Mouse (Mus musculus) cerebellum, adult 9-10 months (tissue): Measurements from ENCODE around the gene Msh5.
"Not testable (repeated sequence)": the region's sequence is repeated elsewhere in the genome, so short reads cannot be mapped to it uniquely, and the experiment has no call there.

Source experiments
- DNase-seq: peaks from one replicate; pipeline ENCODE4 v3.0.0; 2022

Msh5 gene

DNA sequence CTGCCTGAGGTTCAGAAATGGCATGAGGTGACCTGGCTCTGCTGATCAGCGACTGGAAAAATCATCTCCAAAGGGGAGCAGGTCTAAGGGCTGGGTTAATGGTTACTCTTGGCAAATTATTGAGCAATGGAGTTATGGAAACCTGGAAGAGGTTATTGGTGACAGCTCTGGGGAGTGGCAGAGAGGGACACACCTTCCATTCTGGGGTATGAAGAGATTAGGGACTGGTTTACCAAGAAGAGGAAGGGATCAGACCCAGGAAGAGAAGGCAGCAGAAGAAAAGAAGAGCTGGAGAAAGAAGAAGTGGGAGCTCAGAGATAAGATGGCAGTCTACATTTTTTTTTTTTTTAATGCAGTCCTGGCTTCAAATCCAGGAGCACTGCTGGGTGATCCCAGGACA is 1.1 kb upstream of the Msh5 start:
- DNase-seq = no peak

DNA sequence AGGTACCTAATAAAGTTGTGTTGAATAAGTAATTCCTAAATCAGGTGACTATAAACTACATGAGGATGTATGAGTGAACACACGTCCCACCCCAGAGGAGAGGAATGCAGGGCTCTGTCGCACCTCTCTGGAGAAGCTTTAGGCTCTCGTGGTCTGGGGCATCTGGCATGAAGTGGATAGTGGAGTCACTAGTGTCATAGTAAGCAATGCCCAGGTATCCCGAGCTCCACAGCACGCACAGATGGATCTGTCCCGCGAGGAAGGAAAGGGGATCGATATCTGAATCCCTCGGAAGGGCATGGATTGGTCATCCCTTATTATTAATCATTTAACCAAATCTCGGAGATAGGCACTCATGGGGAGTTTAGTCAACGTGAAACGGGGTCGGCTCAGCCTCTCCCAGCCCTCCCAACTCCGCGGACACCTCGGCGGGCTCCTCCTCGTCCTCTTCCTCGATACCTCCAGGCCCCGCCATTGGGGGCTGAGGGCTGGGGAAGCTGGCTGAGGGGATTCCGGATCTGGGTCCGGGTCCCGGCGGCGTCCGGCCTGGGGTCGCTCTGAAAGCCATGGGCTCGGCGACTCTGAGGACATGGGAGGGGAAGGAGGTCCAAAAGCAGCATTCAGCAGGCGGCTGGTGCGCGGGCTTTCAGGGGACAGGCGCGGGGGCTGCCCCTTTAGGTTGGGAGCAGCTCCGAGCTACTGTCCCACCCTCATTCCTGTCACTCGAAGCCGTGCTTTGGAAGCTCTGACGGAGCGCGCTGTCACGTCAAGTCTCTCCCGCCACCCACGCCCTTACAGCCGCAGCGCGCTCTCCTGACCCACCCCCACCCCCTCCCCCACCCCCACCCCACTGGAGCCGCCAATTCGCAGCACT is 501 bp downstream of the Msh5 start:
- DNase-seq = peak; percentile 61

- no peak for DNase-seq
These were observed 1.4 kb downstream of the Msh5 start for GRCm38 (mm10) chr17:35044904-35045806.

- no peak for DNase-seq
These were observed 2.8 kb downstream of the Msh5 start for GRCm38 (mm10) chr17:35043794-35044193.

DNA sequence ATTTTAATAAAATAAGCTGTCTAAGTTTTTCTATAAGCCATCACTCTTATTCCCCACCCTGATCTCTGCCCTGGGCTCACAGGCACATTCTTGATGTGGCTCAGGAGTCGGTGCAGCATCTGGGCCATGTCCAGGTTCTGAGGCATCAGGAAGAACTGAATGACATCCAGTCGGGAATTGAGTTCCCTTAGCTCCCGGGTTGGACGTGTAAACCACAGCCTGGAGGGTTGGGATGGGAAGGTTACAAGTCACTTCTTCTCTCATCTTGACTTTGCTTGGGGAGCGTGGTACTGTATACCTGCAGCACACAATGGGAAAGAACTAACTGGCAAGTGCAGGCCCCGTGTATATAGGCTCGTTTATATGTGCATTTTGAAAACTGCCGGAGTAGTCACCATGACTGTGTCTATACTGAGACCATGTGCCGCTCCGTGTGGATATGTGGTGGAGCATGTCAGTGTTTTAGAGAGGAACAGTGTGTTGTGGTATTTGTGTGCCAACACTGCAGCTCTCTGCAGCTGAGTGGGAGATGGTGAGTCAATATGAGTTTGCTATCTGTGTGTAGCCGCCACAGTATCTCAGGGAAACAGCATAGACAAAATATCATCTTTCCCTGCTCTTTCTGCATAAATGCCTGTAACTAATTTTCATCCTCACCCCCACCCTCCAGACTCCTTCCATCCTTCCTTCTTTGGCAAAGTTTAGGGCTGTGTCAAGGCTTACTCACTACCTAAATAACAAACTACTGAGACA is 7.2 kb downstream of the Msh5 start:
- DNase-seq = no peak

GRCm38 (mm10) chr17:35034896-35035295 is 11.6 kb downstream of the Msh5 start:
- no peak for DNase-seq

DNA sequence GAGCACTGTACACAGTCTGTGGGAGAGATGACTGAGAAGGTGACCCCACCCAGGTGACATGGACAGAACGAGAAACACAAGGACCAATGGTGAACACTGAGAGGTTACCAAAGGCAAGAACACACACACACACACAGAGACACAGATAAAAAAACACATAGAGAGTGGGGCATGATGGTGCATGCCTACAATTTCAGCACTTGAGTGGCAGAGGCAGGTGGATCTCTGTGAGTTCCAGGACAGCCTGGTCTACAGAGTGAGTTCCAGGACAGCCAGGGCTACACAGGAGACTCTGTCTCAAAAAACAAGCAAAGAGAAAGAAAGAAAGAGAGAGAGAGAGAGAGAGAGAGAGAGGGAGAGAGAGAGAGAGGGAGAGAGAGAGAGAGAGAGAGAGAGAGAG is 12.8 kb downstream of the Msh5 start:
- not testable (repeated sequence) for DNase-seq

- DNase-seq = no peak
These were observed 14.1 kb downstream of the Msh5 start for GRCm38 (mm10) chr17:35032323-35032870.

- DNase-seq = no peak
These were observed 14.7 kb downstream of the Msh5 start for GRCm38 (mm10) chr17:35031880-35032279.

DNA sequence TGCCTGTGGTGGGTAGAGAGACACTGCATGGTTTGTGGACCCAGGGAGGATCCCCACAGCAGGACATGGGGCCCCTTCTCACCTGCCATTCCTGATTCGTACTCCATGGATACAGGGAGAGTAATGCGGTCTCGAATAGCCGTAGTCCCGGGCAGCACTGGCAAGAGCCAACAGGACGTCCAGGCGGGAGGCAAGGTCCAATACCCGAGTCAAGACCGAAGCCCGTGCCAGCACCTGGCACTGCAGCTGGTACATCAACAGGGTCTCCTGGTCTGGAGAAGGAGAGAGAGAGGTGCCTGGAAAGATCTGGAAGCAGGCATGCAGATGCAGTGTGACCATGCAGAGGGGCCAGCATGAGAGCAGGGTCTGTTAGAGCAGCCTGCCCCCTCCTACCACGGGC is 15.3 kb downstream of the Msh5 start:
- DNase-seq = no peak

DNA sequence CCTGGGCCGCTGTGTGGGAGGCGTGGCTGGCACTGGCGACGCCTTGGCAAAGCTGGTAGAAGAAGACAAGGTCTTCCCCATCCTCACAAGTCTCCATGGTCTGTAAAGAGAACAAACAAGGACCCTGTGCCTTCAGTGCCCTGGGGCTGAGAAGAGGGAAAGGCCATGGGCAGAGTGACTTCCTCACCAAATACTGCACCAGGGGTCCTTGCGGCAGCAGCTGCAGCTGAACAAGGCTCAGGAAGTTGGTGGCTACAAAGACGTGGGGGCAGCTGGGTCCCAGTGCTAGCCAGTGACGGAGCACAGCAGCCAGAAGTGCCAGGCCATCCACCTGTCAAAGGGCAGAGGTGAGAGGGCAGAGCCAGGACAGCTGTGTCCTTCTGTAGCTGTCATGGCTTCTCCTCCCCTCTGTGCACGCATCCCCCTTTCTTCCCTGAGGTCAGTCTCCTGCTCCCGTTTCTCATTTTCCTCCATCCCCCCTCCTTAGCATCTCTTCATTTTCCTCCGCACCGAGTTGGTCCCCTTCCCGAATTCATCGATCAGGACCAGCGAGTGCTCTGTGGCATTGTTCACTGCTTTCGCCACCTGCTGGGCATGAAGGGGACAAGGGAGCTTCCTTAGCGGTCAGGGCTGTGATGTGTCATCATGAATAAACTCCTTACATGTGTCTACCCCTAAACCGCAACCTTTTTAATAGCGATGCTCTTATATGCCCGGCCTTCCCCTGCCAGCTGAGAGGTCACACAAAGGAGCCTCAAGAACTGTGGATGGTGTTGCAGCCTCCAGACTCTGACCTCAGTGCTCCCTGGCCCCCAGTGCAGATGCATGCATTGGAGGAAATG is 16.6 kb downstream of the Msh5 start:
- DNase-seq = no peak

DNA sequence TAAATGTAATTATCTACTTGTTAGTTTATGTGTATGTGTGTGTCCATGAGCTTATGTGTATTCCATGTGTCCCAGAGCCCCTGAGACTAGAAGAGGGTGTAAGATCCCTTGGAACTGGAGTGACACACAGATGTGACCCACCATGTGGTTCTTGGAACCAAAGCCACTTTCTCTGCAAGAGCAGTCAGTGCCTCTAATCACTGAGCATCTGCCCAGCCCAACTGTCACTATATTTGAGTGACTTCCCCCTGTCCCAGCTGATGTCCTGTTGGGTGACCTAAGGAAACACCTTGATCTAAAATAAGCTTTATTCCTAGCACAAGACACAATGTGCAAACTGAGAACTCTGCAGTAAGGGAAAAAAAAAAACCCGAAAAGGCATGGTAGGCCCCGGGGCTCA is 18.2 kb downstream of the Msh5 start:
- DNase-seq = no peak

DNA sequence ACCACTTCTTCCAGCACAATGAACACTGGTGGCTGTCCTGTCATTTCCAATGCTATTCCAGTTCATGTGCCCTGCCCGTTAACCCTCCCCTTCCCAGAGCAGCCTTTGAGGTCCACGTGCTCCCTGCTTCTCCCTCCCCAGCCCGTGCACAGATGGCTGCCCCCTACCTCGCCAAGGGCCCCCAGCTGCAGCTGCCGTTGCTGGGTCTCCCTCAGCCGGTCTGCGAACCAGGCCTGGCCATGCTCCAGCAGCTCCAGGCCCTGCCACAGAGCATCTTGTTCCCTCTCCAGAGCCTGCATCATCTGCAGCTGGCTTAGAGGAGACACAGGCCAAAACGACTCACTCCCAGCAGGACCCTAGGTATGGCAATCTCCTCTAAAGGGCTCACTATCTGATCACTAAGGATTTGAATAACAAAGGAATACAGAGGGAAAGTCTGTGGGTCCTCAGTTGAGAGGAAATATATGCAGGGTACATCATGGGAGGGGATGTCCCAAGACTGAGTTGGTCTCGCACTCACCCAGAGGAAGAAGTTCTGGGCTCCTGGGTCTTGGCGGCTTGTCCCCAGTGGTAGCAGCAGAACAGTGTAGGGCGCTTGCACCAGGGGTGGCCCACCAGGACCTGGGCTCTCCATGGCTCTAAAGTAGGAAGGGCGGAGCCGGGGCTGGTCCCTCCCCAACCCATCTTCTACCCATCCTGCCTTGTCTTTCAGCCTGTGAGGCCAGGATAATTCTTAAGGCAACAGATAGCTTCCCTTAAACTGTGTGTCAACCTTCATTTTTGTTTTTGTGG is 19.1 kb downstream of the Msh5 start, which contains the start of gene Sapcd1:
TSS of gene Sapcd1 (minus strand) at position 740 of the 792 bp plus-strand sequence.
- no peak for DNase-seq

DNA sequence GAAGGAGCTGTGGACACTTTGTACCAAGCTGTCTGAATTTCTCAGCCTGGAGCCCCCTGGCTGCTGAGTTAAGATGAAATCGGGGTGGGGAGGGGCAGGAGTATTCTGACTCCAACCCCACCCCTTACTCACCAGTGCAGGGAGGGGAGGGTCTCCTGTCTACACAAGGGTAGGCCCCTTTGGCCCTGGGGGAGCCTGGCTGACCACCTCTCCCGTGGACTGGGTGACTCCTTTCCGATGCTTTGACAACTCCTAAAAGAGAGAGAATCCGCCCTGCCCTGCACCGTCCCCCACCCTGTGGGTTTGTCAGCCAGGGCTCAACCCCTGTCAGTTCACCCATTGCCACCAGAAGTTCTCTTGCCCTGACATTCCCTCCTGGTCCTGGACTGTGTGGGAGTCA is 20.3 kb downstream of the Msh5 start:
- no peak for DNase-seq

DNA sequence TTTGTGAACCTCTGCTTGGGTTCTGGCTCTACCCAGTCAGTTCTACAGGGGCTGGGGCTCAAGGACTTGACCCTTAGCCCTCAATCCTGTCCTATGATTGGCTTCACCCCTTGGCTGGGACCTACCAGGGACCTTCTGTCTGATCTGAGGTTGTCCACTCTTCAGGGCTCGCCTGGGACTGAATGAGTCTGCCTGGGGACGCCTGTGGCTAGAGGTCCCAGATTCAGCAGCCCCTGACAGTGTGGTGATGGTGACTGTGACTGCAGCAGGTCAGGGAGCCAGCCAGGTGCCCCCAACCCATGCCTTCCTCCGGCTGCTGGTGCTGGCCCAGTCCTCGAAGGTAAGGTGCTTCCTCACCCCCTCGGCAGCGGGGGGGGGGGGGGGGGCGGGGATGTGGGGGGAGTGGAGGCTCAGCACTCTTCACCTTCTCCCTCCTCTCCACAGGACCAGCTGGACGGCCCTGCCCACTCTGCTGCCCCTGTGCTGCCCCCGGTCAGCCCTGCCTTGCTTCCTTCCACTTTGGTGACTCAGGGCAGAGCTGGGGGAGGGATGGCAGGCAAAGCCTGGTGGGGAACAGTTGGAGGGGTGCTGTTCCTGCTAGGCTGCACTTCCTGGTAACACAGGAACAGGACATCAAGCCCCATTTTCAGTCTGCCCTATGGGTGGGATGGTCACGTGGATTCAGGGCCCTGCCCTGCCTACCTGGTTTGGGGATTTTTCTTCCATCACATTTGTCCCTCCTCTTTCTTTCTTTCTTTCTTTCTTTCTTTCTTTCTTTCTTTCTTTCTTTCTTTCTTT is 21.7 kb downstream of the Msh5 start:
- DNase-seq = no peak

GRCm38 (mm10) chr17:35024261-35024660 is 22.3 kb downstream of the Msh5 start:
- DNase-seq = no peak

DNA sequence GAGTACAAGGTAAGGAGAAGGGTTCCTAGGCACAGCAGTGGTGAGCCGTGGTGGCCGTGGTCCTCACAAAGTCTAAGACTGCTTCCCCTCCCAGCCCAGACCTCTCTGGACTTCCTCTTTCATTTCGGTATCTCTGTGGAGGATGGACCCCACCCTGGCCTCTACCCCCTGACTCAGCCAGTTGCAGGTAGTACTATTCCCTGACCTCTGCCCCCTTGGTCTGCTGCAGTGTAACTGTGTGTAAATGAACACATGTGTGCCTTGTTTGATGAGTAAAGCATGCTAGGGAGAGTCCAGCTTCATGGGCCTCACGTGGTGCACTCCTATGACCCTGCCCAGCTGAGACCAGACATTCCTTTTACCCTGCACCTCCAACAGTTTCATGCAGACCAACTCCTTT is 22.8 kb downstream of the Msh5 start:
- DNase-seq = no peak

DNA sequence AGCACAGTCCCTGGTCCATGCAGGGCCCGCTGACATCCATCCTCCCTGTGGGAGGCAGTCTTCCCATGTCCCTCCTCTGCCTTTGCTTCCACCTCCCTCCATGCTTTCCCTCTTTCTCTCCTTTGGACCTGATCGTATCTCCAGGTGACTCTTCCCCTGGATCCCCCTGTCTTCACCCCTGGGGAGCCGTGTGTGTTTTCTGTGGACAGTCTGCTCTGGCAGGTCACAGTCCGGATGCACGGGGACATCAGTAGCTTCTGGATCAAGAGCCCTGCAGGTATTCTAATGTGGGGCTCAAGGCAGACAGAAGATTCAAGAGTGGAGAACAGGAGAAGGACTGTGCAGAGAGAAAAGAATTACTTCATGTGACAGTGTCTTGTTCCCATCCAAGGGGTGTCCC is 23.3 kb downstream of the Msh5 start:
- no peak for DNase-seq

- DNase-seq = no peak
These were observed 23.9 kb downstream of the Msh5 start for GRCm38 (mm10) chr17:35022541-35023060.
